Mouse (Mus musculus) olfactory bulb, adult 2 months (tissue): ENCODE results near the gene Myog.

Experiments
- CTCF ChIP-seq: fragments of 200-500 bp; IDR thresholded peaks from 2 replicates; pipeline ENCODE4 v1.5.1; 2012; ENCODE audit warnings: low read depth, mild to moderate bottlenecking, low read length, moderate library complexity; ENCODE audit not compliant: insufficient read depth
- POLR2A ChIP-seq: fragments of 200-500 bp; IDR thresholded peaks from 2 replicates; pipeline ENCODE4 v1.6.1; 2012; ENCODE audit warnings: mild to moderate bottlenecking, low read depth, low read length, moderate library complexity; ENCODE audit not compliant: insufficient read depth

GRCm38 (mm10) chr1:134285458-134286120 is 4.2 kb upstream of the Myog start:
- no peak for TF ChIP-seq CTCF
- no peak for TF ChIP-seq POLR2A
